Mouse (Mus musculus) embryonic facial prominence, embryonic 10.5 days (tissue): ENCODE results near the gene Fam168a. TPM values are rescaled to one million over a fixed set of nuclear protein-coding genes. Genes with fewer than 3 reads are reported as not detected.
A peak's percentile ranks its signal among the peaks of the same experiment; 100 is the strongest.

Experiments used
- DNase-seq: peaks from one replicate; pipeline ENCODE4 v3.0.0-alpha.2; 2017; ENCODE audit warnings: low spot score
- H3K27ac ChIP-seq: fragments of 300-500 bp; sonication (generic); replicated peaks from 2 replicates; pipeline ENCODE4 v1.5.1; 2016; ENCODE audit warnings: mild to moderate bottlenecking
- H3K27me3 ChIP-seq: fragments of 300-500 bp; sonication (generic); replicated peaks from 2 replicates; pipeline ENCODE4 v1.6.1; 2016; ENCODE audit warnings: low read depth, mild to moderate bottlenecking; ENCODE audit not compliant: poor library complexity, severe bottlenecking
- H3K36me3 ChIP-seq: fragments of 300-500 bp; sonication (generic); replicated peaks from 2 replicates; pipeline ENCODE4 v1.6.1; 2016; ENCODE audit warnings: mild to moderate bottlenecking, moderate library complexity
- H3K4me1 ChIP-seq: fragments of 300-500 bp; sonication (generic); 2 replicates; pipeline ENCODE4 v1.6.1; 2016
- H3K4me3 ChIP-seq: fragments of 300-500 bp; sonication (generic); 2 replicates; pipeline ENCODE4 v1.5.1; 2016; ENCODE audit warnings: mild to moderate bottlenecking, moderate library complexity
- H3K9me3 ChIP-seq: fragments of 300-500 bp; sonication (generic); 2 replicates; pipeline ENCODE4 v1.6.1; 2016; ENCODE audit warnings: mild to moderate bottlenecking
- WGBS: fragments of 180-500 bp; shearing (Covaris S2); methylation state at CpG from one replicate; pipeline ENCODE4 v1.1.7; 2016; 5-methylcytosine and 5-hydroxymethylcytosine counted together
- polyA plus RNA-seq: library from polyadenylated mRNA; unstranded; fragments of >200 nt; fragmentation: Nextera tagmentation; extraction: Ambion mirVana; gene quantifications from 2 replicates; pipeline ENCODE4 v1.2.1, GENCODE M21; 2016

Gene Fam168a
- polyA plus RNA-seq, 1 experiment from 2014 or later = 31.6 TPM

DNA sequence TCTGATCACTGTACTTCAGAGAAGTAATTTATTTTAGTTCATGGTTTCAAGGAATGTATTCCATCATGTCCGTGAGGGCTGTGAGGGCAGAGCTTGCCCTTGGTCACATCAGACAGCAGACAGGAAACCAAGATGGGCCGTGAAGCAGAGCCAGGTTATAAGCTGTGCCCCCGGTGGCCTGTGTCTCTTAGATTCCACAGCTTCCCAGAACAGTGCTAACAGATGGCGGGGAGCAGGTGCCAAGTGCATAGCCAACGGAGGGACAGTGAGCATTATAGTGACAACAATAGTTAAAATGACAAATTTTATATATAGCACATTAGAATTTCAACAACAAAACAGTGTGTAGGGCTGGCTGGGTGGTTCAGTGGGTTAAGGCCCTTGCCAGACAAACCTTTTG lies 105.5 kb downstream of the Fam168a start:
- Histone ChIP-seq H3K27ac (no peak overlapping the region), H3K9me3 (no peaks in the 10 kb centered on the region), H3K36me3 (peaks cover 13% of the 10 kb centered on the region; the same call in 1 of the 2 replicates), H3K27me3 (no peaks in the 10 kb centered on the region), H3K4me1 (peaks cover 10% of the 10 kb centered on the region), H3K4me3 (no peak overlapping the region)
- WGBS = 84% methylated on average over 5 of the region's 5 CpGs
- no peak for DNase-seq

DNA sequence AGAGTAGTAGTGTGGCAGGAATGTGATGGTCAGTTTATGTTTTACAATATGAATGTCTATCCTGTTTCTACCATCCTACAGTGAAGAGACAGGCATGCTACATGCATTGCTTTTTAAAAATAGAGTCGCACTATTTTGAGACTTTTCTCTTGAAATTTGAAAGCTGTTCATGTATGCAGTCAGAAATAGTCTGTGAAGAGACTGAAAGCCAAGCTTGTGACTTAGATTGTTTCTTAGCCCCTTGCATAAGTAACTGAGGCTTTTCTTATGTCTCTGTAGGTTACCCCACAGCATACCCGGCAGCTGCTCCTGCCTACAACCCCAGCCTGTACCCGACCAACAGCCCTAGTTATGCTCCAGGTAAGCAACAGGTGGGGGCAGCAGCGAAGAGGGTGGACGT lies 106.2 kb downstream of the Fam168a start:
- Histone ChIP-seq H3K4me3 (no peak overlapping the region), H3K36me3 (peaks cover 13% of the 10 kb centered on the region; the same call in 1 of the 2 replicates), H3K9me3 (no peaks in the 10 kb centered on the region), H3K4me1 (peaks cover 17% of the 10 kb centered on the region), H3K27me3 (no peaks in the 10 kb centered on the region), H3K27ac (no peak overlapping the region)
- DNase-seq = no peak
- WGBS = 83% methylated on average over 5 of the region's 5 CpGs

DNA sequence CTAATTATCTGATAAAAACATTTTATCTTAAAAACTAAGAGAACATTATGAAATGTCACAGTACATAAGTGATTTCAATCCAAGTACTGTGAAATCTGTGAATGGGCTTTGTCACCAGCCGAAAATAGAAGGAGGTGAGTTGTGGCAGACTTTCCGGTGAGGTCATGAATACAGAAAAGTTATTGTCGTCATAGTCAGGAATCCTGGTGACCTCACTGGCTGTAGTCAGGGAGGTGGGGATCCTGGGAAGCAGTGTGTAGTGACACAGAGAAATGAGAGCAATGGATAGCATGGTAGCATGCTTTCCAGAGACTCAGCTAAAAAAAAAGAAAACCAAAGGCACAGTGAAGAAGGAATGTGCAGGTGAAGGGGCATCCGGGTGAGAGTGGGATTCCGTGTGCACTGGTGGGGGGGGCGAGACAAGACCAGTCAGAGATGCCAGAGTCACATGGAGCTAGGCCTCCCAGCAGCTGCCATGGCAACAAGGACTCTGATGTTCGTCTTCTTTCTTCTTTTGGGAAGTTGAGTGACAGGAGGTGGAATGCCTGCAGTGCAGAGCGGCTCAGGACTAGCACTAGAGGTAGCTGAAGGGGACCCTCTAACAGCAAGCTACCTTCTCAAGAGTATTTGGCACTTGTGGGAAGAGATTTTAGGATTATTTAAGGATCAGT lies 109.6 kb downstream of the Fam168a start:
- 54% methylated on average over 8 of the region's 8 CpGs for WGBS
- H3K36me3 ChIP-seq = peaks cover 13% of the 10 kb centered on the region; the same call in 1 of the 2 replicates
- peak; percentile 29 for DNase-seq
- H3K9me3 ChIP-seq = no peaks in the 10 kb centered on the region
- H3K27ac ChIP-seq = no peak overlapping the region
- peaks cover 18% of the 10 kb centered on the region for H3K4me1 ChIP-seq
- no peak overlapping the region for H3K4me3 ChIP-seq
- no peaks in the 10 kb centered on the region for H3K27me3 ChIP-seq

DNA sequence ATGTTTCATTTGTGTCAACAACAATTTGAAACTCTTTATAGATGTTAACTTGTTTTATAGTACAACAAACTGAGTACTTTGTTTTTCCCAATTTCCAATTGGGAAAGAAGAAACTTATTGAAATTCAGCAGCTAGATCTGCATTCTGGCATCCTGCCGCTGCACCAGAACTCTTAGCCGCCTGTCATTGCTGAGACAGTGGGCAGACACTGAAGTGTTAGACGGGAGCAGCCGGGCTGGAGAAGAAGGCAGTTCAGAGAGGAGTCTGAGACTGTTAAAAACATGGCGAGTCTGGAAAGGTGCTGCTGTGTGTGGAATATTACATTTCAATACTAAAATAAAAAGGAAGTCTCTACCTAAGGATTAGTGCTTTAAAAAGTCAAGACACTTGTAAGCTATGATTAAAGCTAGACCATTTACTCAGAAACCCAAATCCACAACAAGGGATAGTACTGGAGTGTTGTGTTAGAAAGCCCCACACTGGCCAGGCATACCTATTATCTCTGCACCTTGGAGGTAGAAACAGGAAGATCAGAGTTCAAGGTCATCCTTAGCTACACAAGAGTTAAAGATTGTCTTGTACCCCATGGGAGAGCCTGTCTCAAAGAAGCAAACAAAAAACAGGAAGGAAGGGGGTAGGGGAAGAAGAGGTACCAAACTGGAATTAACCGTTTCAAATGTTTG lies 110.5 kb downstream of the Fam168a start:
- Histone ChIP-seq H3K4me3 (no peak overlapping the region), H3K36me3 (peaks cover 13% of the 10 kb centered on the region; the same call in 1 of the 2 replicates), H3K9me3 (no peaks in the 10 kb centered on the region), H3K4me1 (peaks cover 18% of the 10 kb centered on the region), H3K27me3 (no peaks in the 10 kb centered on the region), H3K27ac (no peak overlapping the region)
- 77% methylated on average over 6 of the region's 6 CpGs for WGBS
- DNase-seq = no peak

DNA sequence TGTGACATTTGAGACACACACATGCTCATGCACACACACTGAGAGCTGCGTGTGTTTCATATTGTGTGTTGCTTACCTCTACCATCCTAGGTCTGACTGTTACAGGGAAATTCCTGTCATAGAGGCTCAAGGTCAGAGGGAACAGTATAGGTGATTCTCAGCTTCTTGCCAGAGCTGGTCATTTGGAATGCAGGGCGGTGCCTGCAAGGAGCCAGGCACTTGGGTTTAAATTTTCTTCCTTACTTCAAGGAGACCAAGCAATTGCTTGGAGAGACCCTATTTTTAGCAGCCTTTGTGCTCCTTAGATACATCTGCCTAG lies 111.0 kb downstream of the Fam168a start:
- no peak for DNase-seq
- Histone ChIP-seq H3K27ac (no peak overlapping the region), H3K4me1 (peaks cover 18% of the 10 kb centered on the region), H3K4me3 (no peak overlapping the region), H3K27me3 (no peaks in the 10 kb centered on the region), H3K36me3 (peaks cover 13% of the 10 kb centered on the region; the same call in 1 of the 2 replicates), H3K9me3 (no peaks in the 10 kb centered on the region)
- WGBS = 72% methylated on average over 2 of the region's 2 CpGs

DNA sequence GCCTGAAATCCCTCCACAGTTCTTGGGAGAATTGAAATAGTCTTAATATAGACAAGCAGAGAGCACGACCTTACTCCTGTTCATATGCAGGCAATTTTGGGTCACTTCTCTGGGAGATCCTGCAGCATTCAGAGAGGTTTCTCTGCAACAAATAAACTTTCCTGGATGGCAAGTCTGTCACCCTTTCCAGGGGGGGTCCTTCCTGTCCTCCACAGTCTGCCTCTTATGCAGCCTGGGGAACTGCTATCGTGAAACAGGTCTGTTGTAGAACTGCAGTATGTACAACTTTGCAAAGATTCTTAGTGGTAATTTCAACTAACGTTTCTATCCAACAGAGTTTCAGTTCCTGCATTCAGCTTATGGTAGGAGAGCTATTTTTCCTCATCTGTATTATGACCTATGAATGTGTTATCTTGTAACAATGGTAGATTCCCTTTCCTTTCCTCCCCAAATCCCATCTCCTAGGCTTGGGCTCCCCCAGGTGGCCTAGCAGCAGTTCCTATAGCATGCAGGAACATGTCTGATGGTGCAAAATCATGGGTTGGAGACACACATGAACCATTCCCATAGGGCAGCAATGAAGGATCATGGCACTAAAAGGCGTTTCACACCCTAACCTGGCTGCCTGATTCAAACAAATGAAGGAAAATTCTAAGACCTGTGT lies 112.1 kb downstream of the Fam168a start:
- Histone ChIP-seq H3K9me3 (no peaks in the 10 kb centered on the region), H3K27me3 (no peaks in the 10 kb centered on the region), H3K4me1 (peaks cover 18% of the 10 kb centered on the region), H3K4me3 (no peak overlapping the region), H3K27ac (no peak overlapping the region), H3K36me3 (0 out of 2 replicates have a peak, but pooled peaks cover 11% of the 10 kb centered on the region)
- DNase-seq = no peak
- WGBS = 90% methylated on average over 4 of the region's 4 CpGs

DNA sequence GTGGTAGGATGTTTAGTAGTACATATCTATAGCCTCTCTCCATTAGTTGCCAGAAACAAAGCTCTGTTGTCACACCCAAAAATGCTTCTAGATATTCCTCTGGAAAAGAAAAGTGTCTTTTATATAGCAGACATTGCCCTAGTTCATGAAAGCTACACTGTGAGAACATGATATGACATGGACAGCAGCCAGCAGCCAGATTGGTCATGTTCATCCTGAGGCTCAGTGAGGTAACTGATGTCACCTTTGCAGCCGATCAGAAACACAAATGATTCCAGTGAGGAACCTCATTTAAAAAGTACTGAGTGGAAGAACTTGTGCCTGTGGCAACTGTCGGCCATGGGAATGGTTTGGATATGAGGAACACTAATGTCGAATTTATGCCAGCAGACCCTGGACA lies 118.2 kb downstream of the Fam168a start:
- H3K9me3 ChIP-seq = no peaks in the 10 kb centered on the region
- peaks cover 23% of the 10 kb centered on the region for H3K36me3 ChIP-seq
- H3K4me1 ChIP-seq = no peaks in the 10 kb centered on the region
- no peaks in the 10 kb centered on the region for H3K27me3 ChIP-seq
- 88% methylated on average over 3 of the region's 3 CpGs for WGBS
- no peak for DNase-seq
- no peak overlapping the region for H3K4me3 ChIP-seq
- H3K27ac ChIP-seq = no peak overlapping the region

DNA sequence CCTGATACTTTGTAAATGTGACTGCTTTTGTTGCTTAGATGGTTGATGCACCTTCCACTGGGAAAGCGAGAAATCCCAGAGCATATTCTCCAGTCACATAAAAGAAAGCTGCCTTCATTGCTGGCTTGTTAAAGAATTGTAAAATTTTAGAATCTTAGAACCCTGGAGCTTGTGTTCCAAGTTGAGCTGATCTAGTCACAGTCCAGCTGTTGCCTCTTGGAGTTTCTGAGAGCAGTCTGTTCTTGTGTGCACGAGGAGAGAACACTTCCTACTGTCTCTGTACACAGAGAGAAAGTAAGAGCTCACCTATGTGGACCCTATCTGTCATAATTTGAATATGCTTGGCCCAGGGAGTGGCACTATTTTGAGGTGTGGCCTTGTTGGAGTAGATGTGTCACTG lies 122.1 kb downstream of the Fam168a start:
- H3K36me3 ChIP-seq = peaks cover 34% of the 10 kb centered on the region
- H3K27me3 ChIP-seq = no peaks in the 10 kb centered on the region
- no peaks in the 10 kb centered on the region for H3K4me1 ChIP-seq
- H3K9me3 ChIP-seq = no peaks in the 10 kb centered on the region
- no peak for DNase-seq
- WGBS = 93% methylated on average over 2 of the region's 2 CpGs
- H3K27ac ChIP-seq = no peak overlapping the region
- H3K4me3 ChIP-seq = no peak overlapping the region

DNA sequence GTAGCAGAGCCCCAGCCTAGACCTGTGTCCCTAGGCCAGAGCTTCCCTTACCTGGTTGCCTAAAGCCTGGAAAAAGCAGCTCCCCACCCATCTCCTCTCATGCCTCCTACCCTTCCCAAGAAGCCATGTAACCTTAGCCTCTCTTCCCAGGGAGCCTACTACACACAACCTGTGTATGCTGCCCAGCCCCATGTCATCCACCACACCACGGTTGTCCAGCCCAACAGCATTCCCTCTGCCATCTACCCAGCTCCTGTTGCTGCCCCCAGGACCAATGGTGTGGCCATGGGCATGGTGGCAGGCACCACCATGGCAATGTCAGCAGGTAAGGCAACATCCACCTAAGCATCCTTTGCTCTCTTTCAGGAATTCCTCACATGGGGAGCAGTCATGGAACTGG lies 127.4 kb downstream of the Fam168a start:
- WGBS = 81% methylated on average over 1 of the region's 1 CpGs
- no peak overlapping the region for H3K4me3 ChIP-seq
- no peak for DNase-seq
- H3K27ac ChIP-seq = no peak overlapping the region
- peaks cover 68% of the 10 kb centered on the region for H3K36me3 ChIP-seq
- no peaks in the 10 kb centered on the region for H3K4me1 ChIP-seq
- H3K9me3 ChIP-seq = no peaks in the 10 kb centered on the region
- no peaks in the 10 kb centered on the region for H3K27me3 ChIP-seq

DNA sequence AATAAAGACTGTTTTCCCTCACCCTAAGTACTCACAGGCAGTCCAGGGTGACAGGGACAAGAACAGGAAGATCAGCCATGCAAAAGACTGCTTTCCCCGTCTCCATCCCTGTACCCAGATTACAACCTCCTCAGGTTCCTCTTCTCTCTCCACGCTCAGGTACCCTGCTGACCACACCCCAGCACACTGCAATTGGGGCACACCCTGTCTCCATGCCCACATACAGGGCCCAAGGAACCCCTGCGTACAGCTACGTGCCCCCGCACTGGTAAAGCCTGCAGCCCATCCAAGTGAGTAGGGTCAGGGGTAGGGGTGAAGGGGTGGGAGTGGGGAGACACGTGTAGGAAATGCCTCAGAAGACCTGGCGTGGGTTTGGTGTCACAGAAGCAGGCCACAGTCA lies 128.7 kb downstream of the Fam168a start:
- H3K9me3 ChIP-seq = no peaks in the 10 kb centered on the region
- WGBS = 89% methylated on average over 7 of the region's 7 CpGs
- H3K27ac ChIP-seq = no peak overlapping the region
- no peaks in the 10 kb centered on the region for H3K27me3 ChIP-seq
- no peak for DNase-seq
- H3K36me3 ChIP-seq = peaks cover 73% of the 10 kb centered on the region
- H3K4me1 ChIP-seq = no peaks in the 10 kb centered on the region
- no peak overlapping the region for H3K4me3 ChIP-seq

DNA sequence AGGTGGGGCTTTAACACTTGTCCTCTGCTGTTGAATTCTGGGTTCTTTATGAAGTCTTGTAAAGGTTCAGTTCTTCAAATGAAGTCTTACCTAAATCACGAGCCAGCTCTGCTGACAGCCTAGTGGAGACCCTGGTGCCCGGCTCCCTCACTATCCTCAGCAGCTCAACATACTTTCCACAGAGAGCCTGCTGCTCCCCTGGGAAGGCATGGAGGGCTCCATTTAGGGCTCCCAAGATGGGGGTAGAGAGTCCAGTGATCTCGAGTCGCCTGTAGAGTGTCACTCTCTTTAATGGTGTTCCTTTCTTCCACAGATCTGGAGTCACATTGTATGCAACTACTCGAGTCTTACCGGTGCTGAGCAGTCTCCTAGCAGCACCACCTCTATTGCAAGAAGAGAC lies 129.3 kb downstream of the Fam168a start:
- no peak for DNase-seq
- H3K27ac ChIP-seq = no peak overlapping the region
- H3K4me1 ChIP-seq = no peaks in the 10 kb centered on the region
- WGBS = 88% methylated on average over 6 of the region's 6 CpGs
- no peaks in the 10 kb centered on the region for H3K9me3 ChIP-seq
- no peak overlapping the region for H3K4me3 ChIP-seq
- peaks cover 73% of the 10 kb centered on the region for H3K36me3 ChIP-seq
- no peaks in the 10 kb centered on the region for H3K27me3 ChIP-seq

DNA sequence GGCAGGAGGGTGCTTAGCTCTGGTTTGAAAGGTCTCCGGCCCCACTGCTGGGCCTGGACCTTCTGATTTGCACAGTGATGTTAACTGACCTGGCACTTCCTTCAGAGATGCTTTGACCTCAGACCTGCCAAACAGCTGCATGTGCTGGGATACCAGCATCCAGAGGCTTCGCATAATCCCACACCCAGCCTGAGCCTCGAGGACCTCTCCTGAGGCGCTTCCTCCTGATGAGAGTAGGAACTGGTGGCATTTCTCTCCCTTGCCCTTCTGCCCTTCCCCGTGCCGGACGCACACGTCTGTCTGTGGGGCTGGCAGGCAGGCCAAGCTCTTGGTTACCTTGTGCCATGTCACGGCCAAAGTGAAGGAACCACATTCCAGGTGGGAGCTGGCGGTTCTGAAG lies 130.2 kb downstream of the Fam168a start:
- H3K27me3 ChIP-seq = no peaks in the 10 kb centered on the region
- H3K4me1 ChIP-seq = no peaks in the 10 kb centered on the region
- no peak for DNase-seq
- no peak overlapping the region for H3K27ac ChIP-seq
- H3K36me3 ChIP-seq = peaks cover 71% of the 10 kb centered on the region
- 86% methylated on average over 10 of the region's 10 CpGs for WGBS
- no peaks in the 10 kb centered on the region for H3K9me3 ChIP-seq
- H3K4me3 ChIP-seq = no peak overlapping the region

DNA sequence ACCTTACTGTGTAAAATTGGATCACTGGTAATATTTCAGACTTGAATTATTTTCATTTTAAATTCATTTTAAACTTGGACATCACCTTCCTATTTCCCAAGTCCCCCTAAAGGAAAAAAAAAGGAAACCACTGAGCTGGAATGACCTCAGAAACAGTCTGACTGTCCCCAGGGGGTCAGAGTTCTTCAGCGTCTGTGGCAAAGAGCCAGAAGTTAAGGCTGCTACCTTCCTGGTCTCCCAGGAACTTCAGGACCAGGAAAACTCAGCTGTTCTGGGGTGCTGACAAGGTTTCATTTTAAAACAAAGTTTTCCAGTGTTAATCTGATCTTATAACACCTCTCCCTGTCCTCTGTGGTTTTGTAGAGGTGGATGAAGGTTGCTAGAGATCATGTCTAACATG lies 131.3 kb downstream of the Fam168a start:
- Histone ChIP-seq H3K9me3 (no peaks in the 10 kb centered on the region), H3K4me3 (no peak overlapping the region), H3K27me3 (no peaks in the 10 kb centered on the region), H3K27ac (no peak overlapping the region), H3K36me3 (peaks cover 78% of the 10 kb centered on the region), H3K4me1 (no peaks in the 10 kb centered on the region)
- DNase-seq = no peak
- WGBS = 69% methylated on average over 1 of the region's 1 CpGs
